Mouse (Mus musculus): ENCODE measurements around the gene Tmem181a.
"Not testable (repeated sequence)": the region's sequence is repeated elsewhere in the genome, so short reads cannot be mapped to it uniquely, and the experiment has no call there.

Gene Tmem181a

DNA sequence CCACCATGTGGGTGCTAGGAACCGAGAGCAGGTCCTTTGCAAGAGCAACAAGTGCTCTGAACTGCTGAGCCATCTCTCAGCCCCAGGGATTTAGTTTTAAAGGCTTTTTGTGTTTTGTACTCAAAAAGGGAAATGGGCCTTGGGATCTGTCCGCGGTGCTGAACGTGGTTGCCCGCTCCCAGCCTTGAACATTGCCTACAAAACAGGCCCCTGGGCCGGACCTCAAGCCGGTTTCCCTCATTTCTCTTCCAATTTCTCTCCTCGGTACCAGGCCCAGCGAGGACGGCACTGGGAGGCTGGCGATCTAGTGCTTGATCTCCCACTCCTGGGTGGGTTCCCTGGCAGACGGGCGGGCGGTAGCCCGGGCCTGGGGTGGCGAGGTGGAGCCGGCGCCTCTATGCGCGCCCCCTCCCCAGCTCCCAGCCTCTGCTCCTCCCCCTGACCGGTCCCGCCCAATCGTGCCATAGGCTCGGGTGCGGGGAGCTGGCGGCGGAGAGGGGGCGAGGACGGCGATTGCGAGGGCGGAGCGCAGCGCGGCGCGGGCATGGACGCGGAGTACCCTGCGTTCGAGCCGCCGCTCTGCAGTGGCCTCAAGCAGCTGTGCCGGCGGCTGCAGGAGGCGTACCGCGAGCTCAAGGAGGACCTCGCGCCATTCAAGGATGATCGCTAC is at the start of gene Tmem181a:
TSS of gene Tmem181a (plus strand) at position 461 of the 670 bp plus-strand sequence.
- not testable (repeated sequence) for DNase-seq (ENCODE audit: low spot score)

DNA sequence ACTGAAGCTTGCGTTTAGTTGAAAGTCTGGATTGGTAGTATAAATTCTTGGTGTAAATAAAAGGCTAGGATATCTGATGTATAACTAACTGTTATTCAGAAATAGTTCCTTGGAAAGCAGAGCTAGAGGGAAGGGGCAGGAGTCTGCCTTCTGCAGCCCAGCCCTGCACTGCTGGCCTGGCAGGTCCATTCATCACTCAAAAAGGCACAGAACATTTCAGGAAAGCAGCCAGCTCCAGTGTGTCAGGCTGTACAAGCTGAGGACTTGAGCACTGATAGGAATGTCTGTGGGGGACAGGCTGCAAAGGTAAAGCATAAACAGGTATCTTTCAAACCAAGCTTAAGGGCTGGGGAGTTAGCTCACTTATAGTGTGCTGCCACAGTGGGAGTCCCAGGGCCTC is 44.9 kb upstream of the Tmem181a start:
- DNase-seq (ENCODE audit: low spot score): no peak

DNA sequence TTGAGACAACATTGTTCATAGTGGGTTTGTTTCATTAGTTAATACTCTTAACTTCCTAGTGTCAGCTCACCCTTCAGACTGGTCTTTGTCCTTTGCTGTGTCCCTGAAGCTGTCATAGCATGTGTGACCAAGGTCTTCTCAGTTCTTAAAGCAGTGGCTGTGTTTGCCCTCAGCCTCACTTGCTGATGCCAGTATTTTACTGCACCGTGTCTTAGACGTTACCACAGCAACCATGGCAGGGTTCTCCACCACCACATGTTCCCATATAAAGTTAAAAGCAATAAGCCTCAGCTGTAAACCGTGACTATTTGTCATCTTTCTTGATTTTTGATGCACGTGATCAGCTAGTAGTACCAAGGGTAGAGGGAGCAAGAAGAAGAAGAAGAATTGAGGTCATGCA is 41.0 kb upstream of the Tmem181a start:
- DNase-seq (ENCODE audit: low spot score): no peak

DNA sequence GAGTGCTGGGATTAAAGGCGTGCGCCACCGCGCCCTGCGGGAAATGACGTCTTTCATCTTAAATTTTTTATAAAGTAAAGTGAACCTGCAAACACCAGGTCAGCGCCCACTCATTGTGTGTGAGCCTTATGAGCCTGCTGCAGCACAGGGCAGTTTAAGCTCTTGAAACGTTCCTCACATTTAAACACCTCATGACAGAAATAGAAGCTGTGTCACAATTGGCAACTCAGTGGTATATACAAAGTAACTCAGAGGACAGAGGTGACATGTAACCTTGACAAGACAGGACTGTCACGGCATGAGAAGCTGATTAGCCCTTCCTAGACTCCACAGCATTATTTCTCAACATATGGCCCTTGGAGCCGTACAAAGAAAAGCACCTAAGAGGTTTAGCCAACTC is 40.1 kb upstream of the Tmem181a start:
- no peak for DNase-seq (ENCODE audit: low spot score)

DNA sequence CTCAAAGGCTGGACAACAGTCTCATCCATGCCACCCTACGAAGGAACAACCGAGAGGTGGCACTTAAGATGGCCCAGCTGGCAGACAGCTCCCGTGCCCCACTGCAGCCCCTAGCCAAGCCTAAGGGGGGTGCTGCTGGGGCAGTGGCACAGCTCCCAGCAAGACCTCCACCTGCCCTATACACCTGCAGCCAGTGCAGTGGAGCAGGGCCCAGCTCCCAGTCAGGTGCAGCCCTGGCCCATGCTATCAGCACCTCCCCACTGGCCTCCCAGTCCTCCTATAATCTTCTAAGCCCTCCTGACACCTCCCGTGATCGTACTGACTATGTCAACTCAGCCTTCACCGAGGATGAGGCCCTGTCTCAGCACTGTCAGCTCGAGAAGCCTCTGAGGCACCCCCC is 24.0 kb upstream of the Tmem181a start:
- not testable (repeated sequence) for DNase-seq (ENCODE audit: low spot score)

DNA sequence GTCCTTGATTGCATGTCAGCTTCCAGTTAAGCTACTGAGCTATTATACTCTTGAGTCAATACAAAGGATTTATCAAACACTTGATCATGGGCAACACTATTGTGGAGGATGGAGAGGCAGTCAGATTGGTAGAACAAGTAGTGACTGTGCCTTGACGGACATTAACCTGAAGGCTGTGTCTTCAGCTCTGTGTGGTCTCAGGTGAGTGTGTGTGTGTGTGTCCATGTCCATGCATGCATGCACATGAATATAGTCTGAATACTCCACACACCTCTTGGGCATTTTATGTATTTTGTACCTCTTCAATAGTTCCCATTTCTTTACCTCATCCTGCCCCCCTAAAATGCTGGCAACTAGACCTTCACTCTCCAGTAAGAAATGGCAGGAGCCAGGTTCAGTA is 5.4 kb upstream of the Tmem181a start:
- DNase-seq (ENCODE audit: low spot score): not testable (repeated sequence)

DNA sequence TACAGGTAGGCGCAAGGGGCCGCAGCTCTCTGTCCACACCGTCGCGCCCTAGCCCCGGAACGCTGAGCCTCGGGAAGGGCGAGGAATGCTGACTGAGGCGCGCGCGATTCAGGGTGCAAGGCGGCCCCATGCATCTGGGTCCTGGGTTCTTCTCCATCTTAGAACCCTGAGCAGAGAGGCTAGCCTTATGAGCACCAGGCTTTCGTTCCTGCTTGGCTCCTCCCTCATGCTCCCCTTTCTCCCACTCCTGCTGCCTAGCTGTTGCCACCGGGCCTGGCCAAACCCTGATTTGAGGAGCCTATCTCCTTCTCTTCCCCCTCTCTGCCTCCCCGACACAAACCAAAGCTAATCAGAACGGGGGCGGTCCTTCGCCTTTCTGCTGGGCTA is 403 bp downstream of the Tmem181a start:
- not testable (repeated sequence) for DNase-seq (ENCODE audit: low spot score)

DNA sequence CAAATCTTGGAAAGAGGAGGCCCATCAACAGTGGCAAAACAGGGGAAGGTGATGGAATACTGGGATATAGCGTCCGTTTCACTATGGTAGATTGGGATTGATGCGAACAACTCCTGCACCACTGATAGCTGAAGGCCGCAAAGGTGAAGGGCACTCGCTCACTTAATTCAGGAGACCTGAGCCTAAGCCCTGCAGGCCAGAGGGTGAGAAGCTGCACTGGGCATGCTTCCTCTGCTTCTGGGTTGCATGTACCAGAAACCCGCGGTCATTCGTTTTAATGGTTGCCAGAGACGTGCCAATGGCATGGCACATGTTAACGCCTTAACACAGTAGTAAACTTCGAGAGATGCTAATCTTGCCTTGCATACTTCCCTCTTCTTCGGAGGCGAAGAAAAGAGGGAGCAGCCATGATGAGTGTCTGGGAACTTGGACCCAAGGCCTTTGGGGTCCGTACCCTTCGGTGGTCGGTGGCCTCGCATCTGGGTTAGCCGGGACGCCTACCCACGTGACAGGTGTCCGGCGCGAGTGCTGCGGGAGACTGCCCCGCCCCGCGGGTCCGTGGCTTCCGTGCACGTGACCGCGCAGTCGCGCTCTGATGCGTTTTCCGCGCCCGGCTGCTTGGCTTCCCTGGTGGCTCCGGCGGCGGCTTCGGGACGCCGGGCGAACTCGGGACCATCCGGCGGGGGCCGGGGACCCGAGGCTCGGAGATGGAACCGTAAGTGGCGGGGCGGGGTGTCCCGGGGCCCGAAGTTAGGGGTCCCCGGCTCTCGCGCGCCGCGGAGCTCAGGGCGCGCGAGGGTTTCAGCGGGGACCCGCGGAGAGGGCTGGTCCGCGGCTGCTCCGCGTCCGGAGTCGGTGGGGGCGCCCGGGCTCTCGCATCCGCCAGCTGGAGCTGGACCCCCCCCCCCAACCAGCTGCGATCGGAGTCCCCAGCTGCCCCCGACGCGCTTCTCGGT is 13.5 kb downstream of the Tmem181a start:
- peak; percentile 48 for DNase-seq (ENCODE audit: low spot score)

DNA sequence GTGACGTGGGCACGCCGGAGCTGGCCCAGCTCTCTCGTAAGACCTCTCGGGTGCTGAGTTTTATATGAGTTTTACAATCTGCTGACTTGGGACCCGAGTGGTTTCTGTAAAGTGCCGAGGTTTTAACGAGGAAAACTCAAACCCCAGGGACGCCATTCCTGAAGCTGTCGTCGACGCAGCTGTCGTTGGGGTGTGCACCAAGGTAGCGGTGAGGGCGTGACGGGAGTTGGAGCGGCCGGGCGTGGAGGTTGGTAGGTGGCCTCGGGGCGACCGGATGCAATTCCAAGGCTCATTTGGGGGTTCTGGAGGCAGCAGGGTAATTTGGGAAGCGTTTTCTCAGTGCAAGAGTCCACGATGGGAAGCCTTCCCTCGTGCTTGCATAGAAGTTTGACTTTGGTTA is 14.2 kb downstream of the Tmem181a start:
- DNase-seq (ENCODE audit: low spot score): peak; percentile 26

DNA sequence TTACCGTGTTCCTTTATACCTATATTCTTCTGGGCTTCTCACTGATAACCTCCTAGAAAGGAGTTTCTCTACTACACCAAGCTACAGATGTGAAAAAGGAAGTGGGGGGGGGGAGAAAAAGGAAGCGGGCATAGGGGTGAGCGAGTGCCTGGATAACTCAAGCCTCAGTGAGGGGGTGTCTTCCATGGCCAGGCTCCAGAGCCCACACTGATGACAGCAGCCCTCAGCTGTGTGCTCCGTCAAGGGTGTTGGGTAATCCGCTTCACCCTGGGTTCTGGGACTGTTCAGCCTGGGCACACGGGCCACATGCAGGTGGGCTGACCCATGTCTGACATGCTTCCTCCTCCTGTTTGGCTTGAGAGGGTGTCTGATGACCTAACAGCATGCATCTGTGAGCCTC is 15.3 kb downstream of the Tmem181a start:
- DNase-seq (ENCODE audit: low spot score): not testable (repeated sequence)

DNA sequence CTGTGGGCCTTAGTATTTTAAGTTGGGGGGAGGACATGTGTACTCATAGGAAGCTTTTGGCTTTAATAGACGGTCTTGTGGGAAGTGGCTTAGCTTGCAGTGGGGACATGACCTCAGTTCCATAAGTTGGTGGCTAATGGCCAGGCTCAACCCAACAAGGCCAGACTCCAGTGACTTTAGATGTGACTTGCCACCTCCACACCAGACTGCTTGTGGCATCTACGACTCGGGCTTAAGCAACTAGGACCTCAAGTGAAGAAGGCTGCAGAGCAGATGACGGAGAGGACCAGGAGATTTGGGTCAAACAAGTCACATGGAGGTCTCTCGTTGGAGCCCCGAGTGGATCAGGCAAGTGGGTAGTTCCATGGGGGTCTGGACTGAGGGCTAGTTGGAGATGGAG is 18.0 kb downstream of the Tmem181a start:
- not testable (repeated sequence) for DNase-seq (ENCODE audit: low spot score)

DNA sequence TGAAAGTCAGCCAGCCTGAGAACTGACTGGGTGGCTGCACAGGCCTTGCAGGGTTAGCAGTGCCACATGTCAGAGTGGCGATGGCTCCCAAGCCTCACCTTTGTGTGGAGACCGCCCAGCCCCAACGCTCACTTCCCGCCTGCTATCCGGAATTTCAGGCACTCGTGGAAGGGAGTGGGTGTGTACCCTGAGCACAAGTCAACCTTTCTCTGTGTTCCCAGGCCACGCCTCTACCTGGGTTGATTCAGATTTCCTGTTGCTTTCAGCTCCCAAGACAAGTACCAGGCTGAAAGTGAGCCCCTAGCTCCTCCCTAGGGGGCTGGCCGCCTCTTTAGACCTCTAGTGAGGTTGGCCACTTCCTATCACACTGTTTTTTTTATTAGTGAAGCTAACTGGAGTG is 22.5 kb downstream of the Tmem181a start:
- not testable (repeated sequence) for DNase-seq (ENCODE audit: low spot score)

DNA sequence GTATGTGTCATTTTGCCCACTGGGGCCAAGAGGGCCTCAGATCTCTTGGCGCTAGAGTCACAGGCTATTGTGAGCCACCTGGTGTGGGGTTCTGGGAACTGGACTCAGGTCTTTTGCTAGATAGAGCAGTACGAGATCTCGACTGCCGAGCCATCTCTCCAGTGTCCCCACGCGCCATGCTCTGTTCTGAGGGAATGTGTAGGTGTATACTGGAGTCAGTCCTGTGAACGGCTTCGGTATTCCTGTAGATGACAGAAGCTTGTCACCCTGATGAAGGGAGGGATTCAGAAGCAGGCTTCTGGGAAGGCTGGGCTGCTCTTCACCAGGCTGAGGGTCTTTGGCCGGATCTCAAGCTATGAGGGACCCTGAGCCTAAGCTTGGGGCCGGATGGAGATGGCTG is 23.1 kb downstream of the Tmem181a start:
- not testable (repeated sequence) for DNase-seq (ENCODE audit: low spot score)

DNA sequence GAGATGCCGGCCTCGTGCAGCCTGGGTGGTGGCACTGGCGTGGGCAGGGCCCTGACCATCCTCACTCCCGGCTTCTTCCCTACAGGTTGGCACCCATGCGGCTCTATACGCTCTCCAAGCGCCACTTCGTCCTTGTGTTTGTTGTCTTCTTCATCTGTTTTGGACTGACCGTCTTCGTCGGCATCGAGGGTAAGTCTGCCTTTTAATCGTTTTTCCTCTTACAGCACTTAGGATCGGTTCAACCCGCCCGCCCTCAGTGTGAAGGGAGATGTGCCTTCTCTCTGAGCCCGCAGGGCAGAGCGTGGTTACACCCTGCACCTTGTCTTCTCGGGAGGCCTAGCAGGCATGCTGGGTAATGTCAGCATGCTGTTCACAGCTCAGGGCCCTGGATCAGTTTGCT is 23.9 kb downstream of the Tmem181a start:
- DNase-seq (ENCODE audit: low spot score): not testable (repeated sequence)

DNA sequence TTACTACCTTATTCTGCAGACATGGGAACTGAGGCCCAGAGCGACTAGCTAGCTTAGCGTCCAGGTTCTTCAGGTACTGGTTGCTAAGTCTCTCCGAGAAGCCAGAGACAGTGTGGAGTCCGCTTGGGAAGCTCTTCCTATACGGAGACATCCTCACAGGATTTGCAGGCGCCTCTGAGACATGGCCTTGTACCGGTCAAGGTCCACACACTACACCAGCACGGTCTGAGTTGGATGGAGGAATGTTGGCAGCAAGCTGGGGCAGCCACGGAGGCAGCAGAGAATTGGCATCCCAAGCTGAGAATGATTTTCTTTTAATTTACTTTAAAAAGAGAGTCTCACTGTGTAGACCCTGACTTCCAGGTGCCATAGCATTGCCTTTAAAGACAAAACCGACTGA is 26.5 kb downstream of the Tmem181a start:
- not testable (repeated sequence) for DNase-seq (ENCODE audit: low spot score)

DNA sequence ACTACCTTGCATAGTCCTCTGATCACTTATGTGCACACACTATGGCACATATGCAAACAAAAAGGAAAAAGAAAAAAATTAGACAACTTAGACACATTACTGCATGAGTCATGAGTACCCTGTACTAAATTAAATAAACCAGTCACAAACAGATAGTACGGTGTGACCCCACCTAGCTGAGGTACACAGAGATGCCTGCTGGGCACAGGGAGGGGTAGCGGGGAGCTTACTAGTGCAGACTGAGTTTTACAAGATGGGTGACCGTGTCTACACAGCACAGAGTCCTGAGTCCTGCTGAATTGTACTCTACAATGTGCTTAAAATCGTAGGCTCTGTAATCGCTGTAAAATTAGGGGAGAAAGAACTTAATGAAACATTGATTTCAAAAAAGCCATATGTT is 29.5 kb downstream of the Tmem181a start:
- not testable (repeated sequence) for DNase-seq (ENCODE audit: low spot score)

DNA sequence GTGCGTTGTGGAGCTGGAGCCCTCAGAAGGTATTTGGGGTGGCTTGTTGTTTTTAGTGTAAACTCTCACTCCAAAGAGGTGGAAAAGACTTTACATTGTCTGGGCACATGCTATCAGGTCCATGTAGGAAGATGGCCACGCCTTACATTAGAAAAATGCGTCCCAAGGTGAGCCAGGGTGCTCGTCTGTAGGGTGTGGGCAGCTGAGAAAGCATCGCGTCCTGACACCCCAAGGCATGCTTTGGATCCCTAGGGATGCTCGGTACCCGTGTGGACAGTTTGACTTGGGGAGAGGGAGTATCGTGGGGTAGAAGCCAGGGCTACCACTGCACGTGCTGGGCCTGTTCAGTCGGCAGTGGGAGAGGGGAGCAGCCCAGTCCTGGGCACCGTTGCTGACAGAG is 32.4 kb downstream of the Tmem181a start:
- DNase-seq (ENCODE audit: low spot score): not testable (repeated sequence)

DNA sequence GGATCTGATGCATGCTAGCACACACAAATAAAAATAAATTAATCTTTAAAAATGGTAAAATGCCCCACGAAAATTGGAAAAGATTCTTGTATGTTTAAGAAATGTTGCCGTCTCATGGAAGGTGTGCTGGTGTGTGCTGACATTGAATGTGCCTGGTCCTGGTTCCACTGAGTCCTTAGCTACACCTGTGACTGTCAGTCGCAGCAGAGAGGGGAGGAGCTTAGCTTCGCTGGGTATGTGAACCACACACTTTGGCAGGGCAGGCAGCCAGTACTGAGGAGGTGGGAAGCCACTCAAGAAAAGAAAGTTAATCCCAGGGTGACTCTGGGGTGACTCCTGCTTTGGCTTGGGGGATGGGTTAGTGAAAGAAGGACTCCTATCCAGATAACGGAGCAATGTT is 37.2 kb downstream of the Tmem181a start:
- DNase-seq (ENCODE audit: low spot score): not testable (repeated sequence)

DNA sequence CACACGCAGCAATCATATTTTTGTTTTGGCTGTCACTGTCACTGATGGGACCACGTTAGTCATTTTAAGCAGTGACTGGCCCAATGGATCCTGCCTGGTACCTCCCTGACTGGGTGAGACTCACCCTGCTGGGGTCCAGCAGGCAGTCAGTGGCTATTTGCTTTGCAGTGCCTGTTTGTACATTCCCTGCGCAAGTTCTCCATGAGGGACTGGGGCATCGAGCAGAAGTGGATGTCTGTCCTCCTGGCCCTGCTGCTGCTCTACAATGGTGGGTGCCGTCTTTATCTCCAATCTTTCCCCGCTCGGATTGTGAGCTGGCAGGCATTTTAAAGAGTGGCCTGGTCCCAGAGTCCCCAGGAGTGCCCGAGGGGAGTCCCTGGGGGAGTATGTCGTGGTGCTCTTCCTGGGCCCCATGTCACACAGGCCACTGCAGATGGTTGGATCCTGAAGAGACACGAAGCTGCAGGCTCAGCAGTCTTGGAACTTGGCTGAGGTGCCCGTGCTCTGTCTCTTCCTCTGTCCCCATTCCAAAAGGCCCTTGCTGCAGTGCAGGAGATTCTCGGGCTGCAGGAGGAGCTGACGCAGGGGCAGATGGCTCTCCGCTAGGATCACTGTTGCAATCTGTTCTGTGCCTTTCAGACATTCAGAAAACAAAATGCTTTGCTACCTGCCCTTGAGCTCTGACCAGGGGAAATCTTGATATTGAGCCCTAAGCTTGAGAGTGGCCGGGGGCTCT is 40.6 kb downstream of the Tmem181a start:
- DNase-seq (ENCODE audit: low spot score): not testable (repeated sequence)

DNA sequence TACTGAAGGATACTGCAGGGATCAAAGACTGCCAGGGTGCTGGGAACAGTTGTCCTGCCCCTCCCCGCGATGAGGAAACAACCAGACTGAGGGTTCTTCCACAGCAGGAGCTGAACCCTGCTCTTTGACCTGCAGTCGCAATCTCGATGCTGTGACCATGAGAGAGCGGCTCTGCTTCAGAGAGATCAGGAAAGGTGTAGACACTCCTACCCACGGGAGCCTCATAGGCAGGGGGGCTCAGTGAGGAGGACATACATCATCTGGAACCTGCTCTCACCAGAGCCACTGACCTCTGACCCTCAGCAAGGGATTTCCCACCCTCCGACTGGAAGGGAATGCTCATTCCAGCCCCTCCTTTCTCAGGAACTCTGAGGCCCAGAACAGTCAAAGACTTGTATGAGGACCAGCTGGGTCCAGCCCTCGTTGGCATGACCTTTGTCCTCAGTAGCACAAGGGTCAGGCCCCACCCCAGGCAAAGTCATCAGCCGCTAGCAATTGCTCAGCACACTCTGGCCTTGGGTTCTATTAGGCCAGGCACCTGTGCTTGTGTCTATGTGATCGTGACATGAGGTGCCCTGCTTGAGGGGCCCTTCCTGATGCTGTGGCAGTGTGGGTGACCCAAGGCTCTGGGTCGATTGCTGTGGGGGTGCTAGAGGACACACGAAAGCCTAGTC is 43.7 kb downstream of the Tmem181a start:
- DNase-seq (ENCODE audit: low spot score): not testable (repeated sequence)

DNA sequence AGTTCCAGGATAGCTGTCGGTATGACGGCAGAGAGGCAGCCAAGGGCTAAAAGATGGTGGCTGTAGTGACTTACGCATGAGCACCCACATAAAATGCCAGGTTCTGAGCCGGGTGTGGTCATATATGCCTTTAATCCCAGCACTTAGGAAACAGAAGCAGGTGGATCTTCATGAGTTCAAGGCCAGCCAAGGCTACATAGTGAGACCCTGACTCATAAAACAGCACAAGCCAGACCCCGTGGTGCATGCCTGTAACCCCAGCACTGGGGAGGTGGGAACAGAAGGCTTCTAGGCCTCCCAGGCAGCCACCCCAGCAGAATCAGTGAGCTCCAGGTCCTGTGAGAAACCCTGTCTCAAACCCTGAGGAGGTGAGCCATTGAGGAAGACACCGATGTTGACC is 48.2 kb downstream of the Tmem181a start:
- DNase-seq (ENCODE audit: low spot score): not testable (repeated sequence)
